In genomic region chr12:40097023-40097422, GRCm38 (mm10) we compare ENCODE assay signal across 19 mouse cellular contexts. TPM values are rescaled to one million over a fixed set of nuclear protein-coding genes. Genes with fewer than 3 reads are reported as not detected.
"Had no signal": no experiment of that assay in that cellular context is flagged by ENCODE, and none has a peak within 500 bp of the region (broad histone marks: within the 10 kb centered on the region; RNA-seq: fewer than 3 reads in every experiment).

No protein-coding gene starts in this region.

- H3K4me3 ChIP-seq: liver, embryonic 15.5 days; lung, embryonic 15.5 days; megakaryocyte, embryonic 14.5 days; midbrain, embryonic 13.5 days; midbrain, embryonic 15.5 days; neural tube, embryonic 12.5 days had no signal

- DNase-seq: liver, postnatal 0 days; lung, adult 2 months; lung, postnatal 14 days; lung, postnatal 36 days; right cerebral cortex, postnatal 14 days; thymus, adult 18-20 months; thymus, postnatal 14 days; thymus, postnatal 36 days had no signal

- ATAC-seq: liver, postnatal 0 days; lung, postnatal 0 days; midbrain, embryonic 13.5 days; midbrain, embryonic 15.5 days had no signal

- H3K4me1 ChIP-seq: liver, embryonic 15.5 days; lung, embryonic 15.5 days; midbrain, embryonic 13.5 days; midbrain, embryonic 15.5 days; neural tube, embryonic 12.5 days had no signal

- H3K36me3 ChIP-seq: liver, embryonic 15.5 days; lung, embryonic 15.5 days; midbrain, embryonic 13.5 days; midbrain, embryonic 15.5 days; neural tube, embryonic 12.5 days had no signal

- H3K27ac ChIP-seq: liver, embryonic 15.5 days; lung, embryonic 15.5 days; macrophage; midbrain, embryonic 13.5 days; midbrain, embryonic 15.5 days; neural tube, embryonic 12.5 days had no signal

- H3K9ac ChIP-seq: liver, embryonic 15.5 days; liver, postnatal 0 days; lung, embryonic 15.5 days; midbrain, embryonic 13.5 days; midbrain, embryonic 15.5 days; neural tube, embryonic 12.5 days had no signal

- H3K9me3 ChIP-seq: liver, embryonic 15.5 days; lung, embryonic 15.5 days; megakaryocyte, embryonic 14.5 days; midbrain, embryonic 13.5 days; midbrain, embryonic 15.5 days; neural tube, embryonic 12.5 days had no signal

- H3K27me3 ChIP-seq: liver, embryonic 15.5 days; lung, embryonic 15.5 days; midbrain, embryonic 13.5 days; midbrain, embryonic 15.5 days; neural tube, embryonic 12.5 days had no signal

- H3K4me2 ChIP-seq: liver, embryonic 15.5 days; lung, embryonic 15.5 days; midbrain, embryonic 11.5 days; midbrain, embryonic 13.5 days; midbrain, embryonic 15.5 days; neural tube, embryonic 12.5 days had no signal

RNA-seq across cellular contexts. Expression of gene Scin, which starts 37.0 kb away (rescaled TPM):
- total RNA-seq: neutrophil, adult 5-6 weeks had no signal
- polyA plus RNA-seq: midbrain, embryonic 13.5 days; neural tube, embryonic 14.5 days had no signal
